Mouse (Mus musculus) forebrain, embryonic 12.5 days (tissue): ENCODE results near the gene Rasal3. TPM values are rescaled to one million over a fixed set of nuclear protein-coding genes. Genes with fewer than 3 reads are reported as not detected.

Experiments
- ATAC-seq: fragments of 200-750 bp; cut with Nextera tagmentation; 2 replicates; pipeline ENCODE4 v1.8.0; 2017; ENCODE audit warnings: moderate TSS enrichment; ENCODE audit not compliant: low FRiP score
- H3K27ac ChIP-seq: fragments of 300-500 bp; sonication (generic); 2 replicates; pipeline ENCODE4 v1.5.1; 2016; ENCODE audit warnings: mild to moderate bottlenecking
- H3K27me3 ChIP-seq: fragments of 300-500 bp; sonication (generic); 2 replicates; pipeline ENCODE4 v1.6.1; 2016; ENCODE audit warnings: mild to moderate bottlenecking
- H3K36me3 ChIP-seq: fragments of 300-500 bp; sonication (generic); replicated peaks from 2 replicates; pipeline ENCODE4 v1.6.1; 2016; ENCODE audit warnings: mild to moderate bottlenecking
- H3K4me1 ChIP-seq: fragments of 300-500 bp; sonication (generic); 2 replicates; pipeline ENCODE4 v1.6.1; 2016
- H3K4me2 ChIP-seq: fragments of 300-500 bp; sonication (generic); 2 replicates; pipeline ENCODE4 v1.6.1; 2016; ENCODE audit warnings: mild to moderate bottlenecking, moderate library complexity
- H3K4me3 ChIP-seq: fragments of 300-500 bp; sonication (generic); replicated peaks from 2 replicates; pipeline ENCODE4 v1.5.1; 2016; ENCODE audit warnings: mild to moderate bottlenecking
- H3K9ac ChIP-seq: fragments of 300-500 bp; sonication (generic); 2 replicates; pipeline ENCODE4 v1.6.1; 2016; ENCODE audit warnings: mild to moderate bottlenecking
- H3K9me3 ChIP-seq: fragments of 300-500 bp; sonication (generic); 2 replicates; pipeline ENCODE4 v1.6.1; 2016
- WGBS: fragments of 180-500 bp; shearing (Covaris S2); methylation state at CpG from one replicate; pipeline ENCODE4 v1.1.7; 2016; 5-methylcytosine and 5-hydroxymethylcytosine counted together
- polyA plus RNA-seq: library from polyadenylated mRNA; unstranded; fragments of >200 nt; fragmentation: Nextera tagmentation; extraction: Ambion mirVana; gene quantifications from 2 replicates; pipeline ENCODE4 v1.2.1, GENCODE M21; 2016

The Rasal3 gene
- polyA plus RNA-seq, 1 experiment from 2014 or later, result 0.77 TPM

DNA sequence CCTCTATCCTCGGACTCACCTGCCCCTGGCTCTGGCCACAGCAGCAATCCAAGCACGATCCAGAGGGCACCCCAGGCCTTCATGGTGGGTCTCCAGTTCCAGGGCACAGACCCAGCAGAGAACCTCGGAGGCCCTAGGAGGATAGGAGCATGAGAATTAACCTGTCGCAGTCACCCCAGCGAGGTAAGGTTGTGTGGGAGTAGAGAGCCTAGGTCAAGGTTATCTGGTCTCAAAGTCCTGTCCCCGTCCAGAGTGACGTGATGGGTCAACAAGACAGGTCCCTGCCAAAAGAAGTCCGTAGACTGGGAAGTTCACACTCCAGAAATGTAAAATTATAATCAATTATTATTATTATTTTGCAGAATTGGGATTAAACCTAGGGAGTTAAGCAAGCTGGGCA, 17.4 kb upstream of the Rasal3 start:
- WGBS, result 84% methylated on average over 8 of the region's 8 CpGs
- Histone ChIP-seq H3K9me3 (no peaks in the 10 kb centered on the region), H3K4me3 (no peak overlapping the region), H3K4me1 (no peaks in the 10 kb centered on the region), H3K9ac (no peak overlapping the region), H3K27me3 (peaks cover 18% of the 10 kb centered on the region), H3K4me2 (no peak overlapping the region), H3K27ac (no peak overlapping the region), H3K36me3 (no peaks in the 10 kb centered on the region)
- no peak for ATAC-seq

DNA sequence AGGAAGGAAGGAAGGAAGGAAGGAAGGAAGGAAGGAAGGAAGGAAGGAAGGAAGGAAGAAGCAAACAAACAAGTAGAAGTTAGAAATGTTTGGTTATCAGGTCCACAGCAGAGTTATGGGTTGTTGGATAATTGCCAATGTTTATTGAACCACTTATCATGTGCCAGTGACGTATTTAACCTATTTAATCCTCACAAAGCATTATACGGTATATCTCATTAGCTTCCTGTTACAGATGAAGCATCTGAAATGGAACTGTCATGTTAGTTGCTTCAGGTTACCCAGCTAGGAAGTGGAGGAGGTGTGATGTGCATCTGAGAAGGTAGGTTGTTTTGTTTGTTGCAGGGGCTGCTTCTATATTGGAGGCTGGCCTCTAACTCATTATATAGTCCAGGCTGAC, 16.6 kb upstream of the Rasal3 start:
- no peak for ATAC-seq
- WGBS, result 76% methylated on average over 2 of the region's 2 CpGs
- no peaks in the 10 kb centered on the region for H3K4me1 ChIP-seq
- no peak overlapping the region for H3K4me2 ChIP-seq
- no peaks in the 10 kb centered on the region for H3K36me3 ChIP-seq
- no peak overlapping the region for H3K9ac ChIP-seq
- no peak overlapping the region for H3K4me3 ChIP-seq
- H3K27me3 ChIP-seq, result peaks cover 26% of the 10 kb centered on the region
- no peak overlapping the region for H3K27ac ChIP-seq
- no peaks in the 10 kb centered on the region for H3K9me3 ChIP-seq

DNA sequence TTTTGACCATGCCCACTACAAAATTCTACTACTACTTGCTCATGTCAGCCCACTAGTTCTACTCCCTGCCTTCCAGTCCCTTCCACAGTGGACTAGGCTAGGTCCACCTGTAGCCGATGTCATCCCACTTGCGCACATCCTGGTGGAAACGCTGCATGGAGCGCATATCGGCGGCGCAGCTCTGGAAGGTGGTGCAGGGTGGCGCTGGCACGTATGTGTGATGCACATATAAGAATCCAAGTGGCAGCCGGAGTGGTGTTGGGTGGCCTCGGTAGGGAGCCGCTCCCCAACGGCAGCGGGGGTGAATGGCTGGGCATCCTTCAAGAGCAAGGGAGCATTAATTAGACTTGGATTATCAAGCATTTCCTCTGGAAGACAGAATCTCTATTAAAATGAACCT, 13.4 kb upstream of the Rasal3 start:
- H3K4me1 ChIP-seq, result no peaks in the 10 kb centered on the region
- no peak overlapping the region for H3K9ac ChIP-seq
- peaks cover 34% of the 10 kb centered on the region for H3K27me3 ChIP-seq
- WGBS, result 95% methylated on average over 14 of the region's 14 CpGs
- H3K27ac ChIP-seq, result no peak overlapping the region
- no peak overlapping the region for H3K4me3 ChIP-seq
- H3K9me3 ChIP-seq, result no peaks in the 10 kb centered on the region
- no peak for ATAC-seq
- no peaks in the 10 kb centered on the region for H3K36me3 ChIP-seq
- no peak overlapping the region for H3K4me2 ChIP-seq

DNA sequence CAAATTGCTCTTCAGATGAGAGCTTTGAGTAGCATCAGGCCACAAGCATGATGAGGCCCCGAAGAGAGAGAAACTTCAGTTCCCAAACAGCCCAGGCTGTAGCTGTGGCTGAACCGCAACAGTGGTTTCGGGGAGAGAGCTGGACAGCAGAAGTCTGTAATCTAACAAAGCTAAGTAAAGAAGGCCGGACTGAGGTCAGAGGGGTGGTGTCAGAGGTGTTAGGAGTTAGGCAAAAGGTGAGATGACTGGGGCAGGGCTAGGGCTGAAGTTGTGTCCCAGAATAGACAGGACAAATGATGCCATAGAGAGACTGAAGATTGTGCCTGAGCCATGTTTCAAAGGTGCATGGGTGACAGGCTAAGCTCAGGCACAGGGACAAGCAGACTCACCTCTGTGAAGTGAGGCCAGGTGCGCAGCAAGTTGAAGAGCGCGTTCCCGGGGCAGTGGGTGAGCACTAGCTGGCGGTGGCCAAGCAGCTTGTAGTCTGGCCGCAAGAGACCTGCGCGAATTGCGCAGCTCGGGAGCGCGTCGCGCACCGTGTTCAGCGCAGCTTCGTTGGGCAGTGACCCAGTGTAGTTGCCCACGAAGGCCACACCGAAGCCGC, 12.1 kb upstream of the Rasal3 start:
- no peak for ATAC-seq
- no peaks in the 10 kb centered on the region for H3K9me3 ChIP-seq
- H3K4me2 ChIP-seq, result no peak overlapping the region
- no peaks in the 10 kb centered on the region for H3K4me1 ChIP-seq
- no peak overlapping the region for H3K9ac ChIP-seq
- no peaks in the 10 kb centered on the region for H3K36me3 ChIP-seq
- H3K4me3 ChIP-seq, result no peak overlapping the region
- peaks cover 36% of the 10 kb centered on the region for H3K27me3 ChIP-seq
- 52% methylated on average over 24 of the region's 24 CpGs for WGBS
- H3K27ac ChIP-seq, result no peak overlapping the region

DNA sequence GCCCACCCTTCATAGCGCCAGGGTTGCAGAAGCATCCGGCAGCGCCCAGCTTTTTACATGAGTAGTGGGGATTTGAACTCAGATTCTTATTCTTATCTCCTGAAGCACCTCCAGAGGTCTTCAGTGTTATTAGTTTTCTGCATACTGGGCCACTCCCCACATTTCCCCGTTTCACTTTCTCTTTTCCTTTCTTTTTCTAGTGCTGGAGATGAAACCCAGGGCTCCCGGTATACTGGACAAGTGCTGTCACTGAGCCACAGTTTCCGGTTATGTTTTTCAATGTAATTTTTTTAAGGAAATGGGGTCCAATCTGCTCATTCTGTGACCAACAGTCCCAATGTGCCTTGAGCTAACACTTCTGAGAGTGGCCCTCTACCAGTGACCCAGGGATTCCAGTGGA, 8.5 kb upstream of the Rasal3 start:
- no peak overlapping the region for H3K9ac ChIP-seq
- ATAC-seq, result no peak
- H3K4me2 ChIP-seq, result no peak overlapping the region
- no peaks in the 10 kb centered on the region for H3K9me3 ChIP-seq
- no peak overlapping the region for H3K4me3 ChIP-seq
- H3K4me1 ChIP-seq, result no peaks in the 10 kb centered on the region
- H3K27ac ChIP-seq, result no peak overlapping the region
- no peaks in the 10 kb centered on the region for H3K36me3 ChIP-seq
- H3K27me3 ChIP-seq, result peaks cover 29% of the 10 kb centered on the region
- 87% methylated on average over 6 of the region's 6 CpGs for WGBS

DNA sequence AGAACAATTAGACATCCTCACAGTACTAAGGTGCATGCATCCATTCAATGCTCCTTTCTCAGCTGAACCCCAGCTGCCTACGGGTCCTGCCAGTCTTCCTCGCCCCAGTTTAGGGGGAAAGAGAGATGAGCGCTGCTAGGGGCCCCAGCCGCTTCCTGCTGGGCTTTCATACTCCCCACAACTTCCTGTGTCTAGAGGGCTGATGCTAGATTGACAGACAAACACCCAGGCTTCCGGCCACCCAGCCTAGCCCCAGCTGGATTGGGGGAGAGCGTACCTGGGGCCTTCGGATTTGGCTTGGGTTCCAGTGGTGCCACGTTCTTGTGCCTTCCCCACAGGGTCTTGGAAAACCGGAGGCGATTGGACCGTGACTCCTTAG, 615 bp downstream of the Rasal3 start:
- Histone ChIP-seq H3K4me3 (no peak overlapping the region), H3K27ac (no peak overlapping the region), H3K27me3 (peaks cover 21% of the 10 kb centered on the region), H3K36me3 (no peaks in the 10 kb centered on the region), H3K9me3 (no peaks in the 10 kb centered on the region), H3K4me1 (no peaks in the 10 kb centered on the region), H3K9ac (no peak overlapping the region), H3K4me2 (no peak overlapping the region)
- no peak for ATAC-seq
- WGBS, result 83% methylated on average over 11 of the region's 11 CpGs

DNA sequence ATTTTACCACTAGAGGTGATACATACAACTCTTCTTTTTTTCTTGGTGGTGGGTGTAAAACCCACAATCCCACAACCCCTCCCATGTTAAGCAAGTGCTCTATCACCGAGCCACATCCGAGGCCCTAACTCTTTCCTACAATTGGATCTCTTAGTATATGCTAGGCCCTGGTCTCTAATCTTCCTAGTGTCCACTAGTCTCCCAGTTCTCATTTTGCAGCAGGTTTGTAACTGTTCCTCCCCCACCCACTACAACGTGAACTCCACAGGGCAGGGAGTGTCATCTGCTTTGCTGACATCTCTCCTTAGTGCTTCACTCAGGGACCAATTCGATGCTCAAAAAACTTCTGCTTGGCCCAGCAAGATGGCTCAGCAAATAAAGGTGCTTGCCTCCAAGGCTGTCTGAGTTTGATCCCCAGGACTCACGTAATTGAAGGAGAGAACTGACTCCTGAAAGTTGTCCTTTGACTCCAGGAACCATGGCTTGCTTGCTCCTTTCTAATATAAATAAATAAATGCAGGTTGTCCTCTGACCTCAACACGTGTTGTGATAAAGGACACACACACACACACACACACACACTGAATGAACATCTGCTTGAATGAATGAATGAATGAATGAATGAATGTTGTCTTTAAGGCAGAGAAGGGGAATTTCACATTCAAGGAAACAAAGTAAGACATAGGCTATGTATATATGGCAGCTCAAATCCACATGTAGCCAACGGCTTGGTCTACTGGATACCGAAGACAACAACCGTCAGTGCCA, 1.2 kb downstream of the Rasal3 start:
- WGBS, result 85% methylated on average over 9 of the region's 9 CpGs
- Histone ChIP-seq H3K27me3 (peaks cover 27% of the 10 kb centered on the region), H3K4me1 (no peaks in the 10 kb centered on the region), H3K9me3 (no peaks in the 10 kb centered on the region), H3K9ac (no peak overlapping the region), H3K36me3 (no peaks in the 10 kb centered on the region), H3K27ac (no peak overlapping the region), H3K4me2 (no peak overlapping the region), H3K4me3 (no peak overlapping the region)
- no peak for ATAC-seq

DNA sequence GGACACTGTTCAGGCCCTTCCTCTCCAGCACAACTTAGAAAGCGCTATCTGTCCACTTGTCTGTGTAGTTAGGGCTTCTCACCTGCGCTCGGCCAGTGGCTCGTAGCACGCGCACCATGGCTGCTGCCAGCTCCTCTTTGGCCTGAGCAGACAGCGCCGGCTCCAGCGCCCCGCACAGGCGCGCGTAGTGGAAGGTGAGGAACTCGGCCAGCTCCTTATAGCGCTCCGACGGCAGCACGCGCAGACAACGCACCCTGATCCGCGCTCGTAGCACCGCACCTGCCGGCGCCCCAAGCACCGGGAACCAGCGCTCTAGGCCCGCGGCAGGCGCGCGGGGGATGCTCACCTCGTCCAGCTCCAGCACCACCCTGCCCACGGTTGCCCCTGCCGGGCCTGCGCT, 7.1 kb downstream of the Rasal3 start:
- peak overlapping the region; percentile 31 for H3K4me2 ChIP-seq
- H3K9me3 ChIP-seq, result no peaks in the 10 kb centered on the region
- 3% methylated on average over 37 of the region's 37 CpGs for WGBS
- peak overlapping the region; percentile 16 for H3K4me3 ChIP-seq
- no peak overlapping the region for H3K9ac ChIP-seq
- no peaks in the 10 kb centered on the region for H3K36me3 ChIP-seq
- H3K27ac ChIP-seq, result no peak overlapping the region
- ATAC-seq, result no peak
- peaks cover 86% of the 10 kb centered on the region for H3K27me3 ChIP-seq
- peaks cover 10% of the 10 kb centered on the region; the same call in 1 of the 2 replicates for H3K4me1 ChIP-seq

DNA sequence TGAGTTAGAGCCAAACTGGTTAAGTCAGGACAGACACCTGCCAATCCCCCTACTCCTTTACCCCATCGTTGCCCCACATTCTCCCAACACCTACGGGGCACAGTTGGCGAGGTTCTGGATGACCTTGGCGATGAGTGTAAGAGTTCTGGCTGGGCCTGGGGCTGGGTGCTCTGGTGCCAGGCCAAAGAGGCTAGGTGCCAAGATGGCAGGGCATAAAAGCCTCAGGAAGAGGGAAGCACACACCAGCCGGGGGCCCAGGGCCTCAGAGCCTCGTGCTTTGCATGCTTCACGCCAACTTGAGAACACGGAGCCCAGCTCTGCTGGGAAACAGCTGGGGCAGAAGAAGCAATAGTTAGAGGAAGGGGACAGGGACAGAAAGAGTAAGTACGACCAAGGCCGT, 9.4 kb downstream of the Rasal3 start:
- 92% methylated on average over 10 of the region's 10 CpGs for WGBS

DNA sequence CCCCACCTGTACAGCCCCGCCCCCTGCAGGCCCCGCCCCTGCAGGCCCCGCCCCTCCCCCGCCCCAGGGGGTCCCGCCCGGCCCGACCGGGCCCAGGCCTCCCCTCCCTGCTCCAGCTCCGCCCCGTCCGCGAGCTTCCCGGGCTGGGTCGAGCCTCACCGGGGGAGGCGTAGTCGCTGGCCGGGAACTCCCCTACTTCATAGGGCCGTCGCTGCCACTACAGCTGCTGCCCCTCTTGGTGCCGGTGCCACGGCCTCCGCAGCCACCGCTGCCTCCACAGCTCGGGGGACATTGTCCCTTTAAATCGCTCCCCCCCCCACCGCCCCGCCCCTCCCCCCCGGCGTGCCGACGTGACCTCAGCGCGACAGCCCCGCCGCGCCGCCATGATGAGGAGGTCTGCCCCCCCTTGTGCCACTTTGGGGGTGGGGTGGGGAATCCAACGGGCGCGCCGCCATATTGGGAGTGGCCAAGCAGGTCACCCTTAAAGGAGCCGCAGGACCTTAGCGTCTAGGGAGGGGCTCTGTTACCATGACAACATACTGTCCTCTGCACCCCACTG, 14.2 kb downstream of the Rasal3 start, which contains the start of gene Wiz:
TSS of gene Wiz (minus strand) at position 339 of the 559 bp plus-strand sequence.
- H3K4me1 ChIP-seq, result peaks cover 16% of the 10 kb centered on the region
- H3K9me3 ChIP-seq, result no peaks in the 10 kb centered on the region
- 1% methylated on average over 16 of the region's 44 CpGs for WGBS
- H3K27ac ChIP-seq, result peak within 1 kb of the TSS; percentile 81
- H3K9ac ChIP-seq, result peak within 1 kb of the TSS; percentile 83
- peak; percentile 91 for ATAC-seq
- peak within 1 kb of the TSS; percentile 81 for H3K4me3 ChIP-seq
- peak within 1 kb of the TSS; percentile 92 for H3K4me2 ChIP-seq
- H3K27me3 ChIP-seq, result peaks cover 40% of the 10 kb centered on the region
- peaks cover 10% of the 10 kb centered on the region; the same call in 1 of the 2 replicates for H3K36me3 ChIP-seq

More for the DNA sequence above, 9.4 kb downstream of the Rasal3 start:
- H3K9me3 ChIP-seq, result no peaks in the 10 kb centered on the region
- H3K27me3 ChIP-seq, result peaks cover 87% of the 10 kb centered on the region
- H3K9ac ChIP-seq, result no peak overlapping the region
- H3K4me1 ChIP-seq, result peaks cover 10% of the 10 kb centered on the region; the same call in 1 of the 2 replicates
- ATAC-seq, result no peak
- no peak overlapping the region for H3K4me2 ChIP-seq
- H3K4me3 ChIP-seq, result no peak overlapping the region
- H3K36me3 ChIP-seq, result no peaks in the 10 kb centered on the region
- no peak overlapping the region for H3K27ac ChIP-seq

DNA sequence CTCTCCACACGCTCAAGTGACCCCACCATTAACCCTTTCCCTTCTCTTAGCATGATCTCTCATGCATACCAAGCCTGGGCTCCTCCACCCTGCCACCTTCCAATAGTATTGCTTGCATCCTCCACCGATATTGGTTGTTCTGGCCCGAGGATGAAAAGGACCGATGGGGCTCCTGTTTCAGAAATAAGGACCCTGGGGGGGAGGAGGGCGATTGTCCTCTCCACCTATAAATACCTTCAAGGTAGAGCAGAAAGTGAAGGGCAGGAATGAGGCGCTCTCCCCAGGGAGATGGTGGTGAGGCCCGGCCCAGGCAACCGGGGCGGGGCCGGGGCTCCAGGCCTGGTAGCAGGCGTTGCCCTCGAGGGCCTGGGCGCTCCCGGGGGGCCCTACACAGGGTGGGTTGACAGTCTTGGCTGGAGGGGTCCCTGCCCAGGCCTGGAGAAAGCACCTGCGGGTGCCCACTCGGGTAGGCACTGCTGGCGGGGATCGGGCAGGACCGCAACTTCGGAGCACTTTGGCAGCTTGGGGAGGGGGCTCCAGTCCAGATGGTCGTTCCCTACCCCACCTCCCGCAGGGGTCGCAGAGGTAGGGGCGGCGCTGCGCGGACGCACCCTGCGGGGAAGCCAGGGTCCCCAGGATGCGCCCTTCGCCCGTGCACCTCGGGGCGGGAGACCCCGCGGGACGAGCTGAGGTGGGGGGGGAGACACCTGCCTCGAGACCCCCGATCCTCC, 14.8 kb downstream of the Rasal3 start:
- Histone ChIP-seq H3K4me3 (peak overlapping the region; percentile 81), H3K4me1 (peaks cover 16% of the 10 kb centered on the region), H3K9ac (peak overlapping the region; percentile 83), H3K27me3 (peaks cover 33% of the 10 kb centered on the region), H3K36me3 (peaks cover 16% of the 10 kb centered on the region), H3K9me3 (no peaks in the 10 kb centered on the region), H3K27ac (peak overlapping the region; percentile 81), H3K4me2 (peak overlapping the region; percentile 92)
- 1% methylated on average over 37 of the region's 39 CpGs for WGBS
- ATAC-seq, result peak; percentile 71

DNA sequence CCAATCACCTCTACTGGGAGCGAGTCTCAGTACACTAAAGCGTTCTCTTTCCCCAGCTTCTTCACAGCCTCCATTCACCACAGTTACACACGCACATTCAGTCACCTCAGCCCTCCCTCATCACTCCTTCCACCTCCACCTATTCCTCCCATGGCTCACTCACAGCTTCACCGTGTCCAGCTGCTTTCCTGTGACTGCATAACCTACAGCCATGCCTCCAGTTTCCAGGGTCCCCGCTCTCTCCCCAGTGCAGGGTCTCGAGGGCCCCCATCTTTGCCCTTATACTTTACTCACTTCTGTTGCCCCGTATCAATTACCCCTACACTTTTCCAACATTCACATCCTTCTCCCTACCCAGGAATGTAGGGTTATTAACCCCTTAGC, 15.4 kb downstream of the Rasal3 start:
- Histone ChIP-seq H3K9ac (peak overlapping the region; percentile 83), H3K36me3 (peaks cover 22% of the 10 kb centered on the region), H3K4me3 (peak overlapping the region; percentile 81), H3K4me2 (peak overlapping the region; percentile 92), H3K27ac (no peak overlapping the region), H3K9me3 (no peaks in the 10 kb centered on the region), H3K4me1 (peaks cover 16% of the 10 kb centered on the region), H3K27me3 (peaks cover 28% of the 10 kb centered on the region)
- 39% methylated on average over 7 of the region's 7 CpGs for WGBS
- no peak for ATAC-seq
